Mouse (Mus musculus): ENCODE measurements at regions not wholly inside any gene's neighbourhood (a gene's known extent, or its start where the extent isn't known, plus 50 kb on each side); places are given as distances from the start of the nearest gene placed in this dataset.
A peak's percentile ranks its signal among the peaks of the same experiment; 100 is the strongest.

DNA sequence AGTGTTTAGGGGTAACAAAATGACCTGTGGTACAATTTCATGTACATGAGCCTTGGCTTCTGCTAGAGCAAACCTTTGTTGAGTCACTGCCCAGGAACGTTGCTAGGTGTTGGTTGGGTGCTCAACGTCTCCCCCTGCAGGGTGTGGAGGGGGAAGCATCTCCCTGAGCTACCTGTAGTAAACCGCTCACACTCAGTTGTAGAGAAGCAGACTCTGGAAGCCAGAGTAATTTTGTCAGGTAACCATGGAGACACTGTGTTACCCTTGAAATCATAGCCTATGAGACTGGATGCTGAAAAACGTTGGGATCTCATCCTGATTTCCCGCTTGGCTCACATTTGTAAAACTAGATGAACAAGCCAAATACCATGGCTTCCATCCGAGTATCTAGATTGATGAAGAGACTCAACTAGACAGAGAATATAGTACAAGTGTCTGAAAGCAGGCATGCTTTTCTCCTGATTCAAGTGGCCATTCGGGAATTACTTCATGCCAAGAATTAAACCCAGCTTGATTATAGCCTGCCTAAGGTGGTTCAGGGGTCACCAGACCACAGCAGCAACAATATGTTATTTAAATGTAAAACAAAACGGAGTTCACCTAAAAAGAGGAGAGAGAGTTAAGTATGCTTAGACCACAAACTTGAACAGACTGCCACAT is 63.7 kb upstream of the Ctla4 start:
- ATAC-seq (ENCODE audit: low TSS enrichment), result peak; percentile 46

DNA sequence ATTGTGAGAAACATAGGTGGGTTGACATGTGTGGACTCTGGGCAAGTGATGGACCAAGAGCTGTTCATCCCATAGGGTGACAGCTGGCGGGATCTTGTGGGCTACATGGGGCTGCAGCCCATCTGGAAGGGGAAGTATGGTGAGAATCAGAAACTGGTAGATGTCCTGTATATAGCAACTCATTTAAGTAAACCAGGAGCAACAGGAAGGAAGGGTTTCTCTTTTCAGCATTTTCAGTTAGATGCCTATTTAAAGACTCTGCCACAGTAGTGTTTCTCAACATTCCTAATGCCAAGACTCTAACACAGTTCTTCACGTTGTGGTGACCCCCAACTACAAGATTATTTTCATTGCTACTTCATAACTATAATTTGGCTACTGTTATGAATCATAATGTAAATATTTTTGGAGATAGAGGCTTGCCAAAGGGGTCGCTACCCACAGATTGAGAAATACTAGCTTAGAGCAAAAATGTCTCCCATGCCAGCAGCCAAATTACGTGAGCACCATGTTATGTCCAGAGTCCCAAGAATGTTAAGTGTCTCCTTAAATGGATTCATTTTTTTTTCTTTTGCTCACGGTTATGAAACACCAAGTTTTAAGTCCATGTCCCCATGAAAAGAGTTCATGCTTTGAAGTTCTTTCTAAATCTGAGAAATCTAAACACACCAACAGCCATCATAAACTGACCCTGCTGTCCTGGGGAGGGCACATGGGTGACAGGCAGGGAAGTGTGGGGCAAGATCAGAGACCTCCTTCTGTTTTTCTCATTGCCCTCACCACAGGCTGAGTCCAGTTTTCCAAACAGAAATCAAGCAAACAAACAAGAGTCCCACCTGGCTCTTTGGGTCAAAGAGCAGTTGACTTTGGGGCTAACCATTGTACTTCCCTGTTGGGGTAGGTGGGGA is 62.3 kb upstream of the Ctla4 start:
- ATAC-seq (ENCODE audit: low TSS enrichment), result peak; percentile 68

DNA sequence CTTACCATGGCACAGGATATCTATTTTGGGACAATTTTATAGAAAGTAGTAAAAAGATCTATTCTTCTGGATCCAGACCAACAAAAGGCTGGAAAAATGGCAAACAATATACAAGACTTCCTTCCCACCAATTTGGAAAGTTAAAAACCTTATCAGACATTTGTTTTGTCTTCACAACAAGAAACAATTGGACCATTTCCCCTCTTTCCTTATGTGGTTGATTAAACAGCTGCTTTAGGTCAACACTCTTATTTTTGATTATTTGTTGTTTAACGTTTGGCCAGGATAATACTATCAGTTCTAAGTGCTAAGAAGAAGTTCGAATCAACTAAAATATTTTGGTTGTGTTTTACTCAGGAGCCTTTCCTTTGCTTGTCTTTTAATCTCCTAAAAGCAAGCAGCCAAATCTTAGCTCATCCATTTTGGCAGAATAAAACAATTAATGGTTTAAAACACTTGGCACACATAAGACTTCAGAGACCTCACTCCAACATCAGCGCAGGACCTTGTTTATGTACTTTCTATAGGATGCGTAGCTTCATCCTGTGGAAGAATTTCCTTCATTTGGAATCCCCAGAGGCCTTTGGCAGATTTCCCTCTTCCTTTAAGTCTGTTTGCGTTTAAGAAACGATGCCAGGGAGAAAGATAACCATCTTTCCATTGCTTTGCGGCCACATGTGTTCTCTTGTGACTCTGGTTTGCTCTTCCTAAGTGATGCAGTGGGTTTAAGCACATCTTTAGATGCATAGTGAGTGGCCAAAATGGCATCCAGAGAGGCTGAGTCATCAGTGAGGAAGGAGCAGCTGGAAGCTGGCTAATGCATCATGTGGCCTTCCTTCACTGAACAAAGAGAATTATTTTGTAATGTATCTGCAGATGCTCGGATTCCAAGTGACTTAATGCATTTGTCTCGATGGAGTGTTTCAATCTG is 61.3 kb upstream of the Ctla4 start:
- ATAC-seq (ENCODE audit: low TSS enrichment), result no peak

DNA sequence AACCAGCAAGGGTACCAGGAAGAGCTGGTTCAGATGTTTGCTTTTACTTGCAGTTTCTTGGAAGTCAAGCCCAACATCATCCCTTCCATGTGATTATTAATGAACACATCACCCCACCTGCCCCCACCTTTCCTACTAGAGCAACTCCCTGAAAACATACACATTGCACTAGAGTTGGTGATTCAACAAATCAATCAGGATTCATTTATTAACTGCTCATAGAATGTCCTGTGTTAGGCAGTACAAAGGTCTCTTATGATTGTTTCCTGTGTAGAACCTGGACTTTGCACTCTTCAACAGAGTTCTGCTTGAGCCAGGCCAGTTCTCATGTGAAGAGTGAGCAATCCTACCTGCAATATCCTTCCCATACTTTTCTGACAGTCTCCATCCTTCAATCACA is 59.8 kb upstream of the Ctla4 start:
- no peak for ATAC-seq (ENCODE audit: low TSS enrichment)

DNA sequence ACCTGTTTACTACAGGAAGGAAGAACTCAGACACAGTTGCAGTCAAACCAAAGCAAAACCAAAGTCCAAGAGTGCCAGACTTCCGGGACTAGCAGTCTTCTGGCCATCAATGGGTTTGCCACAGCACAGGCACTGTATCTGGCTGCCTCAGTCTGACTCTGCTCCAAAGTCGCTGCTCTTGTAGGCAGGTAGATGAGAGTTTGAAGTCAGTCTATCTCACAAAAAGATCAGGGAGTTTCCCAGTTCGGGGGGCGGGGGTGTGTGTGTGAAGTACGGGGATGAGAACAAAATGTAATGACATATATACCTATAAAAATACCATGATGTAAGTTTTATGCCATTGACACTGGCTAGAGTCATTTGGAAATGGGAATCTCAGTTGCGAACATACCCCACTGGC is 58.6 kb upstream of the Ctla4 start:
- ATAC-seq (ENCODE audit: low TSS enrichment), result no peak

DNA sequence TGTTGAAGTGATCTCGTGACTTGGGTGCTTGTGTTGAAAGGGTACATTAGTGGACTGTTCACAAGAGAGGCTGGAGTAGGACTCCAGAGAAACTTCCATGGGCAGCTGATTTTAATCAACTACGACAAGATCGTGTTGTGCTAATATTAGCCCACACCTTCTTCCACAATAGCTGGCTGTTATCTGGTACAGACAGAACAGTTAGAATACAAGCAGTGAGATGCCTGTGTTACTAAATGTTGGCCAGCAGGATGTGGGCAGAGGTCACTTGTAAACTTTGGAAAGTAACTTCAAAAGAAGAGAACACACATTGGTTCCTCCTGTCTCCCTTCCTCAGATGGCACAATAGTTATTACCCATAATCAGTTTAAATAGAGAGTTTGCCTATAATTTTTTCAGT is 57.0 kb upstream of the Ctla4 start:
- no peak for ATAC-seq (ENCODE audit: low TSS enrichment)

DNA sequence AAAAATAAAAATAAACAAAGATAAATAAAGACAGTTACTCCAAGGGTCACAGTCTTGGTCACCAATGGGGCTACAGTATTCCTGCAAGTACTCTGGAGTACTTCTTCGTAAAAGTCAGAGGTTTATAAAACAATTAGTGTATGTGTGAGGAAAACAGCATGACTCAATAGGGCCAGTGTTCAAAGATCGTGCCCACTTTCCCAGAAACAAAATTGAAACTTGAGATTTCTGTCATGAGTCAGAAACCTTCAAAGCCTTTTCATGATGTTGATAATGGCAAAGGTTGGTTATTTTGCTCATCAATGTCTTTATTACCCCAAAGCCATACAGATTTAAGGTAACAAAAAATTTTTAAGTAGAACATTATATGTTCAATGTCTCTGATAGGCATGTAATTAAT is 53.1 kb upstream of the Ctla4 start:
- ATAC-seq (ENCODE audit: low TSS enrichment), result no peak
